Mouse (Mus musculus) spleen, adult 12 weeks (tissue): ENCODE measurements around the gene 0610010F05Rik.

Source experiments
- DNase-seq: peaks from one replicate; pipeline ENCODE4 v3.0.0; 2022; ENCODE audit warnings: low spot score

0610010F05Rik gene

DNA sequence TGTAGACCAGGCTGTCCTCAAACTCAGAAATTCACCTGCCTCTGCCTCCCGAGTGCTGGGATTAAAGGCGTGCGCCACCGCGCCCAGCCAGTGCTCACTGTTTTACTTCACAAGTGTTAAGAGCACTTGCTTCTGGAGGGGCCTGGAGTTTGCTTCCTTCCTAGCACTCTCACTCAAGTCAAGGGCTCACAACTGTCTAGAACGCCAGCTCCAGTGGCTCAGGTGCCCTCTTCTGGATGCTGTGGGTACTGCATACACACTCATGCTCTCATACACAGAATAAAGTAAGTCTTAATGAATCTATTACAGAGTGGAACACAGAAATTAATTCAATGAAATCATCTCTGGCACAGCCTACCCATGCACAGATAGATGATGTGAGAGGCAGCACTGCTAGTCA, 67.7 kb downstream of the 0610010F05Rik start:
- peak; percentile 53 for DNase-seq

DNA sequence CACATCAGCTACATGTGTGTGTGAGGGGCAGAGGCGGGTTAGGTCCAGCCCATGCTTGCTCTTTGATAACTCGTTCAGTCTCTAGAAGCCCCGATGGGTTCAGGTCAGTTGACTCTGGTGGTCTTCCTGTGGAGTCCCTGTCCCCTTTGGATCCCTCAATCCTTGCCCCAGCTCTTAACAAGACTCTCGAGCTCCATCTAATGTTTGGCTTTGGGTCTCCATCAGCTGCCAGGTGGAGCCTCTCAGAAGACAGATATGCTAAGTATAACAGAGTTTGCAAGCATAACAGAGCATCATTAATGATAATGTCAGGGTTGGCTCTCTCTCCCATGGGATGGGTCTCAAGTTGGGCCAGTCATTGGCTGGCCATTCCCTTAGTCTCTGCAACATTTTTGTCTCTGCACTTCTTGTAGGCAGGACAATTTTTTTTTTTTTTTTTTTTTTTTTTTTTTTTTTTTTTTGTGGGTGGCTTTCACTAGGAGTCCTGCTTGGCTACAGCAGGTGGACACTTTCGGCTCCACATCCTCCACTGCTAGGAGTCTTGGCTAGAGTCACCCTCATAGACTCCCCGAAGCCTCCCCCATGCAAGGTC, 76.3 kb downstream of the 0610010F05Rik start:
- no peak for DNase-seq

DNA sequence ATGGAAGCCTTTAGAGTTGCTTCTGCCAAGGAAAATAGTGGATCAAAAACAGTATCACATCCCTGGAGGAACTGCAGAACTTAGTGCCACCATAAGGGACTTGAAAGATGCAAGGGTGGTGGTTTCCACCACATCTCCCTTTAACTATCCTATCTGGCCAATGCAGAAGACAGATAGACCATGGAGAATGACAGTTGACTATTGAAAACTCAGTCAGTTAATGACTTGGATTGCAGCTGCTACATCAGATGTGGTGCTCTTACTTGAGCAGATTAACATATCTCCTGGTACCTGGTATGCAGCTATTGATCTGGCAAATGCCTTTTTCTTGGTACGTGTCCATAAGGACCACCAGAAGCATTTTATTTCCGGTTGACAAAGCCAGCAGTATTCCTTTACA, 96.0 kb downstream of the 0610010F05Rik start:
- no peak for DNase-seq

DNA sequence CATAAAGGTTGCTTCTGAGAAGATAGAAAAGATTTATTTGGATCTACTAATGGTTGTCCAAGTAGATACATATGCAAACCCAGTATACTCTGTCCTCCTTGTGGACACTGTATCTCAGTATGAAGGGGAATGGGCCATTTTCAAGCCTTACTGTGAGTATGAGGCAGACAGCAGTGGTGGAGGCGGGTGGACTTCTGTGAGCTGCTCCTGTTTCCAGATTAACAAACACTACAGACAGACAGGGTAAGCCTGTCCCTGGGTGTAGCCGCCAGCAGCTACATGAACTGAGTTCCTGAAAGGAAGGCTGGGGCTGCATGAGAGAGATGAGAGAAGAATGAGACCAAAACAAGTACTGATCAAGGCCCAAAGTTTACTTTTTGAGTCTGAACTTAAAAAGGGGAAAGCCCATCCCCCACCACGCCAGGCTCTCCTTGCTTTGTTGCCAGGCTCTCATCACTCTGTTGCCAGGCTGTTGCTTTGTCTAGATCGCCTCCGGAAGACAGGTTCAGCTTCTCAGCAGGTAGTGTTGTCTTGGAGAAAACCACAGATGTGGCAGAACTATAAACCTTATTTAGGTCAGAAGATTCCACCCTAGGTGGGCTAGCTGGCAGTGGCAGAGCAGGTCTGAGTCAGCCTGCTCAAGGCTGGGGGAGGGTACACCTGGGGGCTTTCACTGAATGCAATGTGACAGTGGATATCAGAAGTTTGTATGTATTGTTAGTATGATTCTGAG, 112.8 kb downstream of the 0610010F05Rik start, which contains the start of gene 1700093K21Rik:
Gene 1700093K21Rik (minus strand): TSS at position 683 of the 733 bp plus-strand sequence.
- DNase-seq: no peak

DNA sequence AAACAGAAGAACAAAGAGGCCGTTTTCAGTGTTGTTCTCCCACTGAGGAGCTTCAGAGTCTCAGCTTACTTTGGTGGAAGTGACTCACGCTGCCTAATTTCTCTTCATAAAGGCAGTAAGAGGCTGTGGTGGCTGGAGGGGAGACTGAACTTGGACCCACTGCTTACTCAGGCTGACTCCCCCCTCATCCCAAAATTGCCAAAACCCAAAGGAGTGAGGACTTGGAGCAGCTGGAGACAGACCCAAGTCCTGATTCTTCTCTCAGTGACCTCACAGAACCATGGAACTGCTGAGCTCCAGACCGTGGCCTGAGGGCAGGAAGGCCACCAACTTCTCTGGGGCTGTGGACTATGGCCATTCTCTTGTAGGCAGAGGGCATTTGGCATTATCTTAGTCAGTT, 114.5 kb downstream of the 0610010F05Rik start:
- DNase-seq: no peak

DNA sequence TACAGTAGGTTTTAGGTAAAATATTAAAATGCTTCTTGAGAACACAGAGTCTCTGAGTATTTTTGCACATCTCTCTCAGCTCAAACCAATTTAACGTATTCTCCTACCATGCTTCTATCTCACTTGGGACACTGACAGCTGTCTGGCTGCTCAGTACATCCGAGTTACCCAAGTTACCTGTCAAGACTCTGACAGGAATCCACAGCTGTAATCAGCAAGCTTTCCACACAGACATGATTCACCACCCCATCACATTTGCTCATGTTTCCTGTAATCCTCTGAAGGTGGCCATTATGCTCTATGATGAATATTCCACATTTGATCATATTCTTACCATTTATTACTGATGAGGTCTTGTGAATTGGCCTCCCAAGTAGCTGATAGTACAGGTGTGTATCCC, 118.1 kb downstream of the 0610010F05Rik start:
- no peak for DNase-seq
